Mouse (Mus musculus) CH12.LX (cell line): ENCODE measurements around the gene Afg3l1. TPM values are rescaled to one million over a fixed set of nuclear protein-coding genes. Genes with fewer than 3 reads are reported as not detected.

Source experiments
- DNase-seq: peaks from one replicate; pipeline ENCODE4 v3.0.0-alpha.2; 2013; ENCODE audit errors: extremely low read depth
- H3K27ac ChIP-seq: 2 replicates; pipeline ENCODE4 v1.5.1; 2012; ENCODE audit warnings: low read depth, mild to moderate bottlenecking, control low read depth, moderate library complexity; ENCODE audit not compliant: insufficient read depth
- H3K27me3 ChIP-seq: replicated peaks from 2 replicates; pipeline ENCODE3; 2012; ENCODE audit warnings: inconsistent platforms
- H3K36me3 ChIP-seq, 2 experiments: replicated peaks in 1 of 2; 2 replicates each; pipeline versions ENCODE3 to v1.6.1; 2012; ENCODE audit warnings: inconsistent platforms in 1 of 2, low read length in 1 of 2, mild to moderate bottlenecking in 1 of 2, mixed read lengths in 1 of 2, moderate library complexity in 1 of 2; ENCODE audit not compliant: control insufficient read depth in 1 of 2, insufficient read depth in 1 of 2
- H3K4me1 ChIP-seq, 2 experiments: 2 replicates each; pipeline ENCODE4 v1.6.1; 2012; ENCODE audit warnings: inconsistent platforms in 1 of 2, moderate library complexity in 1 of 2; ENCODE audit not compliant: insufficient read depth in 2 of 2, control insufficient read depth in 1 of 2
- H3K4me2 ChIP-seq: 2 replicates; pipeline ENCODE4 v1.6.1; 2012; ENCODE audit warnings: low read depth, mild to moderate bottlenecking, control low read depth; ENCODE audit not compliant: poor library complexity, insufficient read depth, severe bottlenecking
- H3K4me3 ChIP-seq, 3 experiments: fragments of 150-350 bp in 1 of 3; sonication (generic) in 1 of 3; replicated peaks in 1 of 3; 2 replicates each; pipeline versions ENCODE3 to v1.5.1; 2011 to 2012; ENCODE audit warnings: low read depth in 2 of 3, low read length in 2 of 3, mild to moderate bottlenecking in 2 of 3, moderate library complexity in 2 of 3, control low read depth in 1 of 3, improper control_type of control experiment in 1 of 3, inconsistent platforms in 1 of 3, mixed read lengths in 1 of 3; ENCODE audit not compliant: poor library complexity in 1 of 3
- H3K79me2 ChIP-seq: replicated peaks from 2 replicates; pipeline ENCODE4 v1.6.1; 2012; ENCODE audit warnings: mild to moderate bottlenecking, moderate library complexity; ENCODE audit not compliant: control insufficient read depth, poor library complexity, insufficient read depth, severe bottlenecking; ENCODE audit errors: extremely low read depth
- H3K9ac ChIP-seq: 2 replicates; pipeline ENCODE4 v1.6.1; 2012; ENCODE audit warnings: low read depth, mild to moderate bottlenecking, control low read depth, moderate library complexity; ENCODE audit not compliant: insufficient read depth
- H3K9me3 ChIP-seq: replicated peaks from 2 replicates; pipeline ENCODE3; 2012; ENCODE audit warnings: low read length, inconsistent platforms, mixed read lengths
- BHLHE40 ChIP-seq: IDR thresholded peaks from 2 replicates; pipeline ENCODE4 v1.6.1; 2011; ENCODE audit warnings: mild to moderate bottlenecking, low read depth, low read length, improper control_type of control experiment
- CTCF ChIP-seq, 2 experiments: IDR thresholded peaks in 1 of 2; conservative IDR thresholded peaks in 1 of 2; 2 replicates each; pipeline ENCODE4 v1.5.1; 2011 to 2012; ENCODE audit warnings: low read depth in 2 of 2, low read length in 2 of 2, improper control_type of control experiment in 1 of 2, inconsistent platforms in 1 of 2, mild to moderate bottlenecking in 1 of 2, moderate library complexity in 1 of 2
- E2F4 ChIP-seq: IDR thresholded peaks from 2 replicates; pipeline ENCODE4 v1.6.1; 2011; ENCODE audit warnings: low read depth, low read length, improper control_type of control experiment; ENCODE audit not compliant: insufficient replicate concordance
- ELF1 ChIP-seq: IDR thresholded peaks from 2 replicates; pipeline ENCODE4 v1.6.1; 2014; ENCODE audit warnings: low read depth, mild to moderate bottlenecking, inconsistent platforms, low read length, improper control_type of control experiment
- EP300 ChIP-seq: IDR thresholded peaks from 2 replicates; pipeline ENCODE4 v1.6.1; 2011; ENCODE audit warnings: low read length, improper control_type of control experiment
- ETS1 ChIP-seq: conservative IDR thresholded peaks from 2 replicates; pipeline ENCODE4 v1.6.1; 2012; ENCODE audit warnings: low read depth, mild to moderate bottlenecking, inconsistent platforms, low read length, improper control_type of control experiment, moderate library complexity
- IRF4 ChIP-seq: IDR thresholded peaks from 2 replicates; pipeline ENCODE4 v1.6.1; 2014; ENCODE audit warnings: low read depth, mild to moderate bottlenecking, inconsistent platforms, low read length, improper control_type of control experiment
- JUN ChIP-seq: IDR thresholded peaks from 2 replicates; pipeline ENCODE4 v1.6.1; 2011; ENCODE audit warnings: low read depth, mild to moderate bottlenecking, low read length, improper control_type of control experiment, moderate library complexity; ENCODE audit not compliant: insufficient read depth
- JUND ChIP-seq: conservative IDR thresholded peaks from 2 replicates; pipeline ENCODE4 v1.6.1; 2011; ENCODE audit warnings: low read depth, low read length, improper control_type of control experiment
- KAT2A ChIP-seq: IDR thresholded peaks from 2 replicates; pipeline ENCODE4 v1.6.1; 2012; ENCODE audit warnings: low read length, improper control_type of control experiment, inconsistent platforms; ENCODE audit not compliant: insufficient replicate concordance
- MAFK ChIP-seq: IDR thresholded peaks from 2 replicates; pipeline ENCODE4 v1.6.1; 2011; ENCODE audit warnings: low read length, improper control_type of control experiment; ENCODE audit not compliant: insufficient replicate concordance
- MAX ChIP-seq: IDR thresholded peaks from 2 replicates; pipeline ENCODE4 v1.6.1; 2011; ENCODE audit warnings: low read length, improper control_type of control experiment
- MAZ ChIP-seq: IDR thresholded peaks from 2 replicates; pipeline ENCODE4 v1.6.1; 2012; ENCODE audit warnings: low read depth, mild to moderate bottlenecking, inconsistent platforms, low read length, improper control_type of control experiment, moderate library complexity
- MEF2A ChIP-seq: IDR thresholded peaks from 2 replicates; pipeline ENCODE4 v1.6.1; 2014; ENCODE audit warnings: low read depth, mild to moderate bottlenecking, inconsistent platforms, low read length, improper control_type of control experiment, borderline replicate concordance
- MYC ChIP-seq: IDR thresholded peaks from 2 replicates; pipeline ENCODE4 v1.6.1; 2011; ENCODE audit warnings: low read depth, mild to moderate bottlenecking, improper control_type of control experiment, low read length
- NELFE ChIP-seq: IDR thresholded peaks from 2 replicates; pipeline ENCODE4 v1.6.1; 2011; ENCODE audit warnings: low read depth, low read length, improper control_type of control experiment
- PAX5 ChIP-seq: IDR thresholded peaks from 2 replicates; pipeline ENCODE4 v1.6.1; 2012; ENCODE audit warnings: low read length, inconsistent platforms, mixed read lengths
- POLR2AphosphoS2 ChIP-seq: IDR thresholded peaks from 2 replicates; pipeline ENCODE4 v1.6.1; 2011; ENCODE audit warnings: low read depth, low read length, improper control_type of control experiment
- RAD21 ChIP-seq: IDR thresholded peaks from 2 replicates; pipeline ENCODE4 v1.6.1; 2011; ENCODE audit warnings: low read depth, mild to moderate bottlenecking, low read length, improper control_type of control experiment, moderate library complexity
- RCOR1 ChIP-seq: conservative IDR thresholded peaks from 2 replicates; pipeline ENCODE4 v1.6.1; 2012; ENCODE audit warnings: low read depth, mild to moderate bottlenecking, inconsistent platforms, low read length, improper control_type of control experiment
- SMC3 ChIP-seq: IDR thresholded peaks from 2 replicates; pipeline ENCODE4 v1.6.1; 2011; ENCODE audit warnings: low read depth, low read length, improper control_type of control experiment
- TBP ChIP-seq: conservative IDR thresholded peaks from 2 replicates; pipeline ENCODE4 v1.6.1; 2011; ENCODE audit warnings: low read depth, low read length, improper control_type of control experiment
- UBTF ChIP-seq: IDR thresholded peaks from 2 replicates; pipeline ENCODE4 v1.6.1; 2012; ENCODE audit warnings: low read depth, mild to moderate bottlenecking, inconsistent platforms, low read length, improper control_type of control experiment, moderate library complexity
- USF2 ChIP-seq: conservative IDR thresholded peaks from 2 replicates; pipeline ENCODE4 v1.6.1; 2011; ENCODE audit warnings: low read depth, low read length, improper control_type of control experiment
- ZKSCAN1 ChIP-seq: IDR thresholded peaks from 2 replicates; pipeline ENCODE4 v1.6.1; 2012; ENCODE audit warnings: low read depth, inconsistent platforms, low read length, improper control_type of control experiment, borderline replicate concordance
- ZNF384 ChIP-seq: IDR thresholded peaks from 2 replicates; pipeline ENCODE4 v1.6.1; 2012; ENCODE audit warnings: low read depth, low read length, improper control_type of control experiment, inconsistent platforms
- dilution Hi-C: fragments of 300-500 bp; cut with MboI; formaldehyde crosslinking; loops from 2 replicates; pipeline ENCODE4 v1.14.3; 2020; ENCODE audit warnings: low sequenced_read_pairs; ENCODE audit not compliant: extremely low pct_unique_long_range_greater_than_20kb, extremely low pct_ligation_motif_present
- in situ Hi-C: fragments of 300-500 bp; cut with MboI; formaldehyde crosslinking; loops from 3 replicates; pipeline ENCODE4 v1.14.3; 2019; ENCODE audit warnings: low sequenced_read_pairs, low pct_ligation_motif_present, low pct_unique_long_range_greater_than_20kb, mixed read lengths
- polyA plus RNA-seq: library from polyadenylated mRNA; unstranded; fragments of >175 nt; gene quantifications from 2 replicates; pipeline ENCODE4 v1.2.1, GENCODE M21; 2012; ENCODE audit warnings: low read depth; ENCODE audit not compliant: insufficient read length
- total RNA-seq, 2 experiments: library from RNA; depleted of rRNA; stranded (reverse); fragments of 300-350 nt in 1 of 2; fragments of >200 nt in 1 of 2; gene quantifications; 2 replicates each; pipeline ENCODE4 v1.2.3; 2012 to 2014

Afg3l1 gene
- total and polyA plus RNA-seq, 3 experiments, result 20.3 to 47.6 (median 36.0) TPM

DNA sequence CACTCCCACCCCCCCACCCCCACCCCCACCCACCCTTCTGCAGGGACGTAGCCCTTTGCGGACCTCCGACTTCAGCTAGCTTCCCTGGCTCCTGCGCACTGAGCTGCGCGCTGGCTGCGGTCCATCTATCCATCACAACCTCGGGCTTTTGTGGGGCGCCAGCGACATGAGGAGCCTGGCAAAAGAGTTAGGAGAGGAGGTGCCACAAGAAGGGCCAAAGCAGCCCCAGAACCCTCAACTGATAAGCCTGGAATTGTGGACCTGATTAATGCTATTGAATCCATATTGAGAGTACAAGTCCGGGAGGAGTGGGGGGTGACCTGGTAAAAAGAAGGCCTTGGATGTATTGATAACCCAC is 37.8 kb downstream of the Afg3l1 start:
- Histone ChIP-seq H3K27ac (no peak overlapping the region), H3K4me2 (peak overlapping the region; percentile 58; the same call in 1 of the 2 replicates), H3K4me1 (peaks cover 6 to 16% of the 10 kb centered on the region in 2 experiments), H3K9ac (no peak overlapping the region), H3K9me3 (no peaks in the 10 kb centered on the region), H3K4me3 (no peak overlapping the region), H3K27me3 (peaks cover 51% of the 10 kb centered on the region), H3K79me2 (0 out of 2 replicates have a peak, but pooled peaks cover 6% of the 10 kb centered on the region), H3K36me3 (peaks cover 1 to 6% of the 10 kb centered on the region in 2 experiments)
- TF ChIP-seq ZNF384, result no peak
- TF ChIP-seq CTCF (conservative IDR thresholded peaks at IDR 0.05 in 1 of 2, IDR thresholded peaks at IDR 0.05 in 1 of 2; ENCODE audit: low read depth in 2 of 2, low read length in 2 of 2), result no peak
- TF ChIP-seq UBTF, result no peak
- TF ChIP-seq RCOR1, result no peak
- TF ChIP-seq NELFE, result no peak
- TF ChIP-seq KAT2A, result no peak
- no peak for TF ChIP-seq PAX5
- TF ChIP-seq JUND, result no peak
- TF ChIP-seq MAFK, result no peak
- no peak for TF ChIP-seq JUN
- no peak for TF ChIP-seq POLR2AphosphoS2
- no peak for TF ChIP-seq ELF1
- TF ChIP-seq ETS1, result no peak
- TF ChIP-seq SMC3, result no peak
- no peak for TF ChIP-seq TBP
- TF ChIP-seq MAZ, result no peak
- TF ChIP-seq MEF2A, result no peak
- TF ChIP-seq MAX, result no peak
- no peak for DNase-seq
- dilution Hi-C loops, result no loop called here
- in situ Hi-C loops, result no loop called here

DNA sequence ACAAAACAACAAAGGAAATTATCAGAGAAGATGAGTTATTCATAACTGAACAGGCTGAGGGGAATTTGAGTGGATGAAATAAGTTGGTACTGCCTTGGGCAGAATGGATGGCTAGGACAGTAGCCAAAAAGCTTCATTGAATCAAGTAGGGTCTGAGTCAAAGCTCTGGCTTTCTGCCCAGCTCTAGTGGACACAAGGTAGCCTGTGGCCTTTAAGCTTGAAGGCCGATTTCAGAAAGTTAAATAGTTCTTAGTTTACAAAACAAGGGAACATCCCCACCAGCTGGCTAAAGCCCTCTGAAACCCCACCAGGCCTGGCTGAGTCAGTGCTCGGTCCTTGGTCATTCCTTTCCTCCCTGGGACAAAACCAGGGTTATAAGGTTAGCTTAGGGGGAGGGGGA is 38.9 kb downstream of the Afg3l1 start:
- TF ChIP-seq RCOR1 (no peak), IRF4 (no peak), NELFE (no peak), RAD21 (no peak), E2F4 (no peak), KAT2A (no peak), USF2 (no peak), EP300 (no peak), ZKSCAN1 (no peak), MAX (no peak), JUND (no peak), TBP (no peak), CTCF (conservative IDR thresholded peaks at IDR 0.05 in 1 of 2, IDR thresholded peaks at IDR 0.05 in 1 of 2; ENCODE audit: low read depth in 2 of 2, low read length in 2 of 2) (no peak), MAZ (no peak), MYC (no peak), BHLHE40 (no peak)
- H3K4me3 ChIP-seq, result no peak overlapping the region
- H3K27ac ChIP-seq, result no peak overlapping the region
- no peak overlapping the region for H3K4me2 ChIP-seq
- H3K79me2 ChIP-seq, result 0 out of 2 replicates have a peak, but pooled peaks cover 6% of the 10 kb centered on the region
- peaks cover 6 to 16% of the 10 kb centered on the region in 2 experiments for H3K4me1 ChIP-seq
- peaks cover 3 to 11% of the 10 kb centered on the region in 2 experiments for H3K36me3 ChIP-seq
- dilution Hi-C loops, result no loop called here
- DNase-seq, result no peak
- no peaks in the 10 kb centered on the region for H3K9me3 ChIP-seq
- no peak overlapping the region for H3K9ac ChIP-seq
- in situ Hi-C loops, result no loop called here
- peaks cover 51% of the 10 kb centered on the region for H3K27me3 ChIP-seq
